8 mouse cellular contexts compared by ENCODE assay signal in the genomic region with DNA sequence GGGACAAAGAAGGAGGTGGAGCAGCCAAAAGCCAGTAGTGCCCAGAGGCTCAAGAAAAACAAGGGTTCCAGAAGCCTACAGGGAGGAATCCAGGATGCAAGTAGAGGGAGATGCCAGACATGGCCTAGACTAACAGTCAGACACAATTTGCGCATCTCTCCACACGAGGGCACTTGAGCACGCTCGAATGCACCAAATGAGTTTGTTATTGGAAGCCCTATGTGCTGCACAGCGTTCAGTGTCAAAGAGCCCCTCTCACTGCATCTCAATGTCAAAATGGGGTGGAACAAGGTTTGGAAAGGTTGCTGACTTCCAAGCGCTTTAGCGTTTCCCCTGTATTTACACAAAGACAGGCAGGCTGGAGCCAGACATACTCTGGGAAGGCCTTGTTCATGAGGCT.
DNase-seq lines count a peak whose midpoint lies in the region; ATAC-seq and TF ChIP-seq lines count a peak whose summit lies in the region.

No protein-coding gene starts in this region.

- H3K4me1 ChIP-seq in E14TG2a.4 (replicated peaks; ENCODE audit: low read depth, low read length), result peaks cover 44% of the 10 kb centered on the region
- peaks cover 16% of the 10 kb centered on the region for H3K4me1 ChIP-seq in forebrain, embryonic 12.5 days
- peaks cover 18% of the 10 kb centered on the region for H3K4me1 ChIP-seq in neural tube, embryonic 13.5 days (replicated peaks)

- peak; percentile 27 for TF ChIP-seq CTCF in E14TG2a.4 (conservative IDR thresholded peaks at IDR 0.05; ENCODE audit: low read length)
- TF ChIP-seq CTCF in brain, embryonic 14.5 days (IDR thresholded peaks at IDR 0.05; ENCODE audit: borderline replicate concordance, extremely low read depth, insufficient read depth, insufficient read length), result peak; percentile 82

- no peak overlapping the region for H3K27ac ChIP-seq in forebrain, embryonic 12.5 days
- no peak overlapping the region for H3K27ac ChIP-seq in neural tube, embryonic 13.5 days (replicated peaks)

- no peak overlapping the region for H3K9ac ChIP-seq in forebrain, embryonic 12.5 days
- H3K9ac ChIP-seq in neural tube, embryonic 13.5 days, result no peak overlapping the region

- no peaks in the 10 kb centered on the region for H3K36me3 ChIP-seq in E14TG2a.4 (ENCODE audit: insufficient read depth, low read length)
- H3K36me3 ChIP-seq in forebrain, embryonic 12.5 days (replicated peaks), result no peaks in the 10 kb centered on the region
- H3K36me3 ChIP-seq in neural tube, embryonic 13.5 days, result no peaks in the 10 kb centered on the region

- no peak overlapping the region for H3K4me3 ChIP-seq in E14TG2a.4 (replicated peaks; ENCODE audit: low read length)
- no peak overlapping the region for H3K4me3 ChIP-seq in forebrain, embryonic 12.5 days (replicated peaks)
- H3K4me3 ChIP-seq in neural tube, embryonic 13.5 days, result no peak overlapping the region

- H3K4me2 ChIP-seq in forebrain, embryonic 12.5 days, result no peak overlapping the region
- H3K4me2 ChIP-seq in neural tube, embryonic 13.5 days, result no peak overlapping the region

- peak; percentile 69 for ATAC-seq in forebrain, embryonic 12.5 days (ENCODE audit: low FRiP score)
- ATAC-seq in neural tube, embryonic 13.5 days (ENCODE audit: low read depth), result peak; percentile 71; the same call in 1 of the 2 replicates
- no peak for ATAC-seq in megakaryocyte progenitor cell, adult 5-6 weeks (replicated peaks; ENCODE audit: poor library complexity)

- H3K27me3 ChIP-seq in E14TG2a.4 (ENCODE audit: insufficient read depth, low read length), result peaks cover 34% of the 10 kb centered on the region
- H3K27me3 ChIP-seq in forebrain, embryonic 12.5 days, result peaks cover 25% of the 10 kb centered on the region
- peaks cover 19% of the 10 kb centered on the region for H3K27me3 ChIP-seq in neural tube, embryonic 13.5 days

- TF ChIP-seq POLR2A in brain, embryonic 14.5 days (IDR thresholded peaks at IDR 0.05; ENCODE audit: borderline replicate concordance, extremely low read depth, insufficient read depth, insufficient read length, poor library complexity, severe bottlenecking), result no peak

- WGBS in forebrain, embryonic 12.5 days, result 15% methylated on average over 7 of the region's 7 CpGs
- WGBS in neural tube, embryonic 13.5 days, result 24% methylated on average over 7 of the region's 7 CpGs

- no peaks in the 10 kb centered on the region for H3K9me3 ChIP-seq in E14TG2a.4 (ENCODE audit: low read length)
- no peaks in the 10 kb centered on the region for H3K9me3 ChIP-seq in forebrain, embryonic 12.5 days
- H3K9me3 ChIP-seq in neural tube, embryonic 13.5 days, result no peaks in the 10 kb centered on the region

- DNase-seq in brain, embryonic 14.5 days (ENCODE audit: low read depth), result peak; percentile 88
- peak; percentile 44 to 66 for DNase-seq in layer of hippocampus, postnatal 25 days (ENCODE audit: extremely low spot score in 1 of 2, low spot score in 1 of 2)
- no peak for DNase-seq in urinary bladder, adult 2 months (ENCODE audit: low spot score)
- no peak for DNase-seq in adrenal gland, postnatal 25 days

Comparison
In these comparisons a context has a peak if more than half of its experiments do, and no peak if none do; other contexts are left out.
1. DNase-seq: peak in brain, embryonic 14.5 days (single experiment) and layer of hippocampus, postnatal 25 days (2 of 2); none in urinary bladder, adult 2 months (single experiment) and adrenal gland, postnatal 25 days (single experiment).